Comparison of ENCODE assay signal across 13 mouse cellular contexts in genomic region chr8:75047784-75048183, GRCm38 (mm10).
"Had no signal": no experiment of that assay in that cellular context is flagged by ENCODE, and none has a peak within 500 bp of the region (broad histone marks: within the 10 kb centered on the region; RNA-seq: fewer than 3 reads in every experiment).

No protein-coding gene starts in this region.

- DNase-seq: gastrocnemius, postnatal 14 days; gastrocnemius, postnatal 36 days; heart, adult 2 months; heart, postnatal 14 days; heart, postnatal 36 days; kidney, adult 11 months; kidney, adult 2 months; kidney, adult 9 months; kidney, postnatal 14 days; kidney, postnatal 36 days; layer of hippocampus, adult 9-11 months; layer of hippocampus, postnatal 36 days; left cerebral cortex, postnatal 4 days had no signal
